Mouse (Mus musculus): ENCODE data around the gene Crim1.

- TF ChIP-seq CTCF (IDR thresholded peaks at IDR 0.05; ENCODE audit: control insufficient read depth, insufficient read depth, insufficient read length) (no peak), MYOG (IDR thresholded peaks at IDR 0.05; ENCODE audit: control insufficient read depth, extremely low read depth, insufficient read length) (no peak), USF1 (IDR thresholded peaks at IDR 0.05; ENCODE audit: low read depth) (no peak), MYOD1 (IDR thresholded peaks at IDR 0.05; ENCODE audit: control insufficient read depth, insufficient read length, low read depth) (no peak), MAX (IDR thresholded peaks at IDR 0.05) (no peak), FOSL1 (IDR thresholded peaks at IDR 0.05; ENCODE audit: insufficient read depth, low read length, poor library complexity, severe bottlenecking) (no peak), CEBPB (IDR thresholded peaks at IDR 0.05; ENCODE audit: low read depth) (no peak)
Measured at GRCm38 (mm10) chr17:78335250-78335649, 135.2 kb downstream of the Crim1 start.

Measured in C2C12 (cell line).